In genomic region chr6:143148868-143149267, GRCm38 (mm10) we compare ENCODE assay signal across 18 mouse cellular contexts. TPM values are rescaled to one million over a fixed set of nuclear protein-coding genes. Genes with fewer than 3 reads are reported as not detected.
DNase-seq lines count a peak whose midpoint lies in the region; ATAC-seq and TF ChIP-seq lines count a peak whose summit lies in the region.
"Had no signal": no experiment of that assay in that cellular context is flagged by ENCODE, and none has a peak within 500 bp of the region (broad histone marks: within the 10 kb centered on the region; RNA-seq: fewer than 3 reads in every experiment).

No protein-coding gene starts in this region.

- ATAC-seq in neural tube, embryonic 15.5 days (ENCODE audit: low FRiP score), result no peak
- no peak for ATAC-seq in activated CD4-positive, CD25-positive, alpha-beta regulatory T cell, adult 4 months
- ATAC-seq: forebrain, embryonic 16.5 days; inflammation-experienced regulatory T-cells, adult 6 months had no signal

- DNase-seq in kidney, postnatal 25 days, result peak; percentile 52 to 61
- DNase-seq in kidney, adult 18-20 months, result no peak
- no peak for DNase-seq in ES-E14 (ENCODE audit: low read depth, low spot score)
- DNase-seq in adrenal gland, postnatal 25 days, result peak; percentile 24
- peak; percentile 53 for DNase-seq in splenic B cell, adult 2 months (ENCODE audit: low read depth, low spot score)
- DNase-seq: cerebellum, adult 11 months; gastrocnemius, adult 2 months; heart, postnatal 4 days; lung, adult 18-20 months; right cerebral cortex, adult 18-20 months; thymus, adult 2 months had no signal

- no peak overlapping the region for H3K4me3 ChIP-seq in ES-E14 (ENCODE audit: insufficient read depth in 1 of 2, low read depth in 1 of 2, low read length in 2 of 2, poor library complexity in 1 of 2, severe bottlenecking in 1 of 2)
- H3K4me3 ChIP-seq in neural tube, embryonic 15.5 days (replicated peaks), result no peak overlapping the region
- H3K4me3 ChIP-seq: gastrocnemius, adult 2 months; neural tube, embryonic 13.5 days had no signal

- in situ Hi-C loops in ES-E14 (cut with MboI; ENCODE audit: low sequenced_read_pairs in 2 of 2, unreplicated experiment in 2 of 2), result no loop called here

- peaks cover 19 to 26% of the 10 kb centered on the region in 2 experiments for H3K4me1 ChIP-seq in ES-E14 (ENCODE audit: control insufficient read depth in 2 of 2, insufficient read depth in 2 of 2, low read length in 2 of 2, poor library complexity in 1 of 2)
- H3K4me1 ChIP-seq in neural tube, embryonic 15.5 days, result peaks cover 18% of the 10 kb centered on the region; the same call in 1 of the 2 replicates

- H3K4me2 ChIP-seq in neural tube, embryonic 15.5 days, result no peak overlapping the region
- H3K4me2 ChIP-seq: heart, embryonic 11.5 days; neural tube, embryonic 13.5 days had no signal

- no peak overlapping the region for H3K9ac ChIP-seq in ES-E14 (ENCODE audit: insufficient read depth, low read depth, low read length, poor library complexity, severe bottlenecking)
- no peak overlapping the region for H3K9ac ChIP-seq in neural tube, embryonic 15.5 days (replicated peaks)
- H3K9ac ChIP-seq: neural tube, embryonic 13.5 days had no signal

- no peaks in the 10 kb centered on the region for H3K9me3 ChIP-seq in ES-E14 (ENCODE audit: control insufficient read depth, insufficient read depth, low read depth, low read length)
- H3K9me3 ChIP-seq in neural tube, embryonic 15.5 days (replicated peaks), result no peaks in the 10 kb centered on the region; the same call in 1 of the 2 replicates
- H3K9me3 ChIP-seq: neural tube, embryonic 13.5 days had no signal

- peaks cover 4% of the 10 kb centered on the region; the same call in 1 of the 2 replicates for H3K36me3 ChIP-seq in ES-E14 (ENCODE audit: control insufficient read depth, insufficient read depth, low read length, poor library complexity, severe bottlenecking)
- no peaks in the 10 kb centered on the region for H3K36me3 ChIP-seq in splenic B cell, adult 2 months (ENCODE audit: control insufficient read depth, insufficient read depth, low read length, poor library complexity, severe bottlenecking)
- H3K36me3 ChIP-seq in neural tube, embryonic 15.5 days, result no peaks in the 10 kb centered on the region
- H3K36me3 ChIP-seq: G1E; neural tube, embryonic 13.5 days had no signal

- peak overlapping the region; percentile 83 for H3K27ac ChIP-seq in ES-E14 (ENCODE audit: insufficient read depth, low read depth, low read length, poor library complexity, severe bottlenecking)
- H3K27ac ChIP-seq in neural tube, embryonic 15.5 days (replicated peaks), result no peak overlapping the region
- H3K27ac ChIP-seq: gastrocnemius, adult 2 months; neural tube, embryonic 13.5 days had no signal

- H3K27me3 ChIP-seq in splenic B cell, adult 2 months (ENCODE audit: control insufficient read depth, insufficient read depth, low read length, poor library complexity, severe bottlenecking), result no peaks in the 10 kb centered on the region
- no peaks in the 10 kb centered on the region for H3K27me3 ChIP-seq in neural tube, embryonic 15.5 days (replicated peaks)
- H3K27me3 ChIP-seq: neural tube, embryonic 13.5 days had no signal

TF ChIP-seq in ES-E14, 5 proteins besides CTCF, POLR2A, EP300 and RAD21:
- no peak for TF ChIP-seq MAFK (IDR thresholded peaks at IDR 0.05; ENCODE audit: insufficient read depth, low read depth, low read length)
- no peak for TF ChIP-seq ZNF384 (IDR thresholded peaks at IDR 0.05; ENCODE audit: low read depth, low read length)
- no peak for TF ChIP-seq HCFC1 (IDR thresholded peaks at IDR 0.05; ENCODE audit: borderline replicate concordance, insufficient read depth, low read length)
- no peak for TF ChIP-seq CHD2 (IDR thresholded peaks at IDR 0.05; ENCODE audit: low read depth, low read length)
- TF ChIP-seq ZC3H11A (IDR thresholded peaks at IDR 0.05; ENCODE audit: borderline replicate concordance, low read depth, low read length), result no peak

RNA-seq across cellular contexts. Expression of gene Etnk1, which starts 18.2 kb away (rescaled TPM):
- 75.7 and 82.5 TPM in 2 replicates for total RNA-seq in ES-E14 (2012; rRNA removed)
- total RNA-seq in adrenal gland, postnatal 25 days (2021), result 114 and 119 TPM in 2 replicates
- 38.9 and 42.0 TPM in 2 replicates for polyA plus RNA-seq in neural tube, embryonic 15.5 days (2015; fragmentation: Nextera tagmentation; extraction: Ambion mirVana)
- 10 to 100 TPM; 25.9 to 33.6 TPM for polyA plus RNA-seq in activated CD4-positive, CD25-positive, alpha-beta regulatory T cell, adult 4 months (2017; shearing (Covaris generic))

RNA-seq across cellular contexts. Expression of gene C2cd5, which starts 48.9 kb away (rescaled TPM):
- total RNA-seq in ES-E14 (2012; rRNA removed), result 26.5 and 36.7 TPM in 2 replicates
- 20.9 and 29.5 TPM in 2 replicates for total RNA-seq in adrenal gland, postnatal 25 days (2021)
- 40.8 and 43.9 TPM in 2 replicates for polyA plus RNA-seq in neural tube, embryonic 15.5 days (2015; fragmentation: Nextera tagmentation; extraction: Ambion mirVana)
- 10 to 100 TPM; 53.0 to 58.6 TPM for polyA plus RNA-seq in activated CD4-positive, CD25-positive, alpha-beta regulatory T cell, adult 4 months (2017; shearing (Covaris generic))

Comparison
In these comparisons a context has a peak if more than half of its experiments do, and no peak if none do; other contexts are left out.
1. DNase-seq: peak in kidney, postnatal 25 days (2 of 2), adrenal gland, postnatal 25 days (single experiment) and splenic B cell, adult 2 months (single experiment); none in kidney, adult 18-20 months (single experiment) and ES-E14 (single experiment).